Mouse (Mus musculus) right cerebral cortex, postnatal 36 days (tissue): Measurements from ENCODE around the gene Mdga2.

ENCODE experiments used
- DNase-seq, 2 experiments: peaks; one replicate each; pipeline ENCODE4 v3.0.0; 2022; ENCODE audit warnings: low spot score in 2 of 2, mixed read lengths in 1 of 2

The Mdga2 gene

GRCm38 (mm10) chr12:66705015-66705414 is 517.3 kb downstream of the Mdga2 start:
- no peak for DNase-seq

GRCm38 (mm10) chr12:66702781-66703180 is 519.6 kb downstream of the Mdga2 start:
- DNase-seq: no peak

- no peak for DNase-seq
Observed at GRCm38 (mm10) chr12:66679558-66679957, 542.8 kb downstream of the Mdga2 start.

- no peak for DNase-seq
Observed at GRCm38 (mm10) chr12:66648605-66649552, 573.5 kb downstream of the Mdga2 start.

- peak in 1 of 2 experiments; percentile 23 for DNase-seq
Observed at GRCm38 (mm10) chr12:66640408-66640807, 581.9 kb downstream of the Mdga2 start.

GRCm38 (mm10) chr12:66619944-66620343 is 602.4 kb downstream of the Mdga2 start:
- no peak for DNase-seq

GRCm38 (mm10) chr12:66591617-66592230 is 630.6 kb downstream of the Mdga2 start:
- DNase-seq: no peak

- DNase-seq: no peak
Observed at GRCm38 (mm10) chr12:66565396-66565795, 657.0 kb downstream of the Mdga2 start.

GRCm38 (mm10) chr12:66556846-66557245 is 665.5 kb downstream of the Mdga2 start:
- DNase-seq: no peak

- DNase-seq: peak in 1 of 2 experiments; percentile 47
Observed at GRCm38 (mm10) chr12:66556178-66556820, 666.0 kb downstream of the Mdga2 start.

GRCm38 (mm10) chr12:66524973-66525372 is 697.4 kb downstream of the Mdga2 start:
- DNase-seq: no peak

- DNase-seq: no peak
Observed at GRCm38 (mm10) chr12:66499258-66499657, 723.1 kb downstream of the Mdga2 start.

- DNase-seq: no peak
Observed at GRCm38 (mm10) chr12:66470868-66471267, 751.5 kb downstream of the Mdga2 start.

GRCm38 (mm10) chr12:66470243-66470863 is 752.0 kb downstream of the Mdga2 start:
- no peak for DNase-seq

- no peak for DNase-seq
Observed at GRCm38 (mm10) chr12:66465516-66465915, 756.8 kb downstream of the Mdga2 start.

- DNase-seq: no peak
Observed at GRCm38 (mm10) chr12:66443340-66443739, 779.0 kb downstream of the Mdga2 start.
